Mouse (Mus musculus): Measurements from ENCODE around the gene Actc1.
A peak's percentile ranks its signal among the peaks of the same experiment; 100 is the strongest.

The Actc1 gene

GRCm38 (mm10) chr2:114049372-114049771 lies 4.0 kb downstream of the Actc1 start:
- DNase-seq (ENCODE audit: low spot score): no peak

GRCm38 (mm10) chr2:114047960-114048611 lies 5.3 kb downstream of the Actc1 start:
- no peak for DNase-seq (ENCODE audit: low spot score)

GRCm38 (mm10) chr2:114046151-114046664 lies 7.1 kb downstream of the Actc1 start:
- no peak for DNase-seq (ENCODE audit: low spot score)

- no peak for DNase-seq (ENCODE audit: low spot score)
Measured at GRCm38 (mm10) chr2:114037926-114038325, 15.4 kb downstream of the Actc1 start.

- DNase-seq (ENCODE audit: low spot score): no peak
Measured at GRCm38 (mm10) chr2:114032259-114032658, 21.1 kb downstream of the Actc1 start.

GRCm38 (mm10) chr2:114023383-114023782 lies 30.0 kb downstream of the Actc1 start:
- no peak for DNase-seq (ENCODE audit: low spot score)

GRCm38 (mm10) chr2:114020210-114020563 lies 33.2 kb downstream of the Actc1 start:
- no peak for DNase-seq (ENCODE audit: low spot score)

GRCm38 (mm10) chr2:114019474-114020209 lies 33.7 kb downstream of the Actc1 start:
- DNase-seq (ENCODE audit: low spot score): no peak

GRCm38 (mm10) chr2:114018136-114018535 lies 35.2 kb downstream of the Actc1 start:
- DNase-seq (ENCODE audit: low spot score): no peak

- DNase-seq (ENCODE audit: low spot score): no peak
Measured at GRCm38 (mm10) chr2:114014839-114015238, 38.5 kb downstream of the Actc1 start.

- DNase-seq (ENCODE audit: low spot score): no peak
Measured at GRCm38 (mm10) chr2:114013846-114014245, 39.5 kb downstream of the Actc1 start.

GRCm38 (mm10) chr2:114013295-114013771 lies 40.0 kb downstream of the Actc1 start, which contains the start of gene Gjd2:
Gjd2 (minus strand) TSS chr2:114013619.
- DNase-seq (ENCODE audit: low spot score): no peak

- DNase-seq (ENCODE audit: low spot score): no peak
Measured at GRCm38 (mm10) chr2:114012749-114013211, 40.6 kb downstream of the Actc1 start.

- DNase-seq (ENCODE audit: low spot score): no peak
Measured at GRCm38 (mm10) chr2:114011838-114012237, 41.5 kb downstream of the Actc1 start.

GRCm38 (mm10) chr2:114008321-114008720 lies 45.0 kb downstream of the Actc1 start:
- DNase-seq (ENCODE audit: low spot score): no peak

GRCm38 (mm10) chr2:113997484-113997883 lies 55.9 kb downstream of the Actc1 start:
- peak; percentile 7 for DNase-seq (ENCODE audit: low spot score)
